Mouse (Mus musculus) limb, embryonic 13.5 days (tissue): Measurements from ENCODE around the gene Ggact. TPM values are rescaled to one million over a fixed set of nuclear protein-coding genes. Genes with fewer than 3 reads are reported as not detected.

Source experiments
- ATAC-seq: fragments of 200-750 bp; cut with Nextera tagmentation; 2 replicates; pipeline ENCODE4 v1.8.0; 2017; ENCODE audit warnings: low read depth, moderate number of reproducible peaks, moderate TSS enrichment; ENCODE audit not compliant: low FRiP score
- H3K27ac ChIP-seq: fragments of 300-500 bp; sonication (generic); 2 replicates; pipeline ENCODE4 v1.5.1; 2015; ENCODE audit warnings: inconsistent platforms, mild to moderate bottlenecking, moderate library complexity
- H3K27me3 ChIP-seq: fragments of 300-500 bp; sonication (generic); 2 replicates; pipeline ENCODE4 v1.6.1; 2015; ENCODE audit warnings: mild to moderate bottlenecking, inconsistent platforms
- H3K36me3 ChIP-seq: fragments of 300-500 bp; sonication (generic); 2 replicates; pipeline ENCODE4 v1.6.1; 2015; ENCODE audit warnings: inconsistent platforms, mild to moderate bottlenecking, moderate library complexity
- H3K4me1 ChIP-seq: fragments of 300-500 bp; sonication (generic); 2 replicates; pipeline ENCODE4 v1.6.1; 2015; ENCODE audit warnings: inconsistent platforms
- H3K4me2 ChIP-seq: fragments of 300-500 bp; sonication (generic); replicated peaks from 2 replicates; pipeline ENCODE4 v1.6.1; 2015; ENCODE audit warnings: inconsistent platforms, mild to moderate bottlenecking, moderate library complexity
- H3K4me3 ChIP-seq: fragments of 300-500 bp; sonication (generic); 2 replicates; pipeline ENCODE4 v1.5.1; 2015; ENCODE audit warnings: moderate library complexity, mild to moderate bottlenecking, inconsistent platforms
- H3K9ac ChIP-seq: fragments of 300-500 bp; sonication (generic); 2 replicates; pipeline ENCODE4 v1.6.1; 2015; ENCODE audit warnings: mild to moderate bottlenecking, inconsistent platforms
- H3K9me3 ChIP-seq: fragments of 300-500 bp; sonication (generic); 2 replicates; pipeline ENCODE4 v1.6.1; 2016; ENCODE audit warnings: inconsistent platforms
- WGBS: fragments of 180-500 bp; shearing (Covaris S2); methylation state at CpG from one replicate; pipeline ENCODE4 v1.1.7; 2015; 5-methylcytosine and 5-hydroxymethylcytosine counted together
- polyA plus RNA-seq: library from polyadenylated mRNA; unstranded; fragments of >200 nt; fragmentation: Nextera tagmentation; extraction: Ambion mirVana; gene quantifications from 2 replicates; pipeline ENCODE4 v1.2.1, GENCODE M21; 2015

Gene Ggact
- polyA plus RNA-seq, 1 experiment from 2014 or later: 10.7 TPM

- no peak overlapping the region for H3K4me2 ChIP-seq
- 0 out of 2 replicates have a peak, but pooled peaks cover 7% of the 10 kb centered on the region for H3K9me3 ChIP-seq
- 27% methylated on average over 4 of the region's 4 CpGs for WGBS
- no peak overlapping the region for H3K27ac ChIP-seq
- H3K4me3 ChIP-seq: no peak overlapping the region
- ATAC-seq: no peak
- no peak overlapping the region for H3K9ac ChIP-seq
- no peaks in the 10 kb centered on the region for H3K36me3 ChIP-seq
- no peaks in the 10 kb centered on the region; the same call in 1 of the 2 replicates for H3K27me3 ChIP-seq
- H3K4me1 ChIP-seq: no peaks in the 10 kb centered on the region
Measured at GRCm38 (mm10) chr14:122862623-122863022, 50.9 kb downstream of the Ggact start.

DNA sequence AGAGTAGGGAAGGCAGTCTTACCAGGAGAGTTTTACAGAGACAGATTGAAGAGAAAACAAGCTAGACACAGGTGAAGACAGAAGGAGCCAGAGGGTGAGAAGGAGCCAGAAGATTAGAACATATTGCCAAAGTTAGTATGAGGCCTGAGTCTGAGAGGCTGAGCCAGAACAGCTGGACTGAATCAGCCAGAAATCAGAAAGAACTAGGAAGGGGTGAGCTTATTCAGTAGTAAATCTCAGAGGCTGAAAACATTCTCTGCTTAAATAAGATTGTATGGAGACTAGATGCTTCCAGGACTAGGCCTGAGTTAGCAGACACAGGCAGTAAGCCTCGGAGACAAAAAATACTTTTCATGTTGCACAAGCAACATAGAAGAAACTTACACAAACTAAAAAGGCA lies 53.8 kb downstream of the Ggact start:
- Histone ChIP-seq H3K27me3 (peaks cover 4% of the 10 kb centered on the region; the same call in 1 of the 2 replicates), H3K4me1 (no peaks in the 10 kb centered on the region), H3K4me2 (no peak overlapping the region), H3K9ac (no peak overlapping the region), H3K36me3 (no peaks in the 10 kb centered on the region), H3K27ac (no peak overlapping the region), H3K4me3 (no peak overlapping the region), H3K9me3 (0 out of 2 replicates have a peak, but pooled peaks cover 7% of the 10 kb centered on the region)
- 58% methylated on average over 1 of the region's 1 CpGs for WGBS
- no peak for ATAC-seq

DNA sequence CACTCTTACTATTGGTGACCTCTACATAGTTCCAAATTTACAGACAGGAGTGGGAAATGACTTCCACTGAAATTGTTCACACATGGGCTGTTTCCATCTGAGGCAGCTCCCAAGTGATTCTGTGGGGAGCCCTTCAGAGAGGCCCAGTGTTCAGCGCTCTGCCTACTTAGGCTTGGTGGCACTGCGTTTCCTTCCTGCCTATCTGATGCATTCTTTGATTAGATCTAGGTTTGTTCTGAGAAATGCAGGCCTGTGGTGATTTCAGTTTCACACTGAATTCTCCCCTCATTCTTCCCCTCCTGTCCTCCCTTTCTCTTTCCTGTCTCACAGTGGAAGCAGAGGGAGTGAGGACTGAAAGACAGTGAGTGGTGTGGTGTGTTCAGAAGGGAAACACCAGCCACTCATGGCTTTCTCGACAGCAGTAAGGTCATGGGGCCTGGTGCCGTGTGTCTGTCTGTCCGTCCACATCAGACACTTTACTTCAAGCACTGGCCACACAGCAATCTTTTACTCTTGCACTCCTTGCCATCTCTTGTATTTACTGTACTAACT lies 61.0 kb downstream of the Ggact start:
- H3K9ac ChIP-seq: no peak overlapping the region
- H3K4me1 ChIP-seq: 0 out of 2 replicates have a peak, but pooled peaks cover 3% of the 10 kb centered on the region
- no peaks in the 10 kb centered on the region for H3K9me3 ChIP-seq
- no peaks in the 10 kb centered on the region for H3K36me3 ChIP-seq
- no peak overlapping the region for H3K4me3 ChIP-seq
- no peak for ATAC-seq
- H3K4me2 ChIP-seq: no peak overlapping the region
- H3K27ac ChIP-seq: no peak overlapping the region
- 0 out of 2 replicates have a peak, but pooled peaks cover 4% of the 10 kb centered on the region for H3K27me3 ChIP-seq
- 81% methylated on average over 5 of the region's 5 CpGs for WGBS

DNA sequence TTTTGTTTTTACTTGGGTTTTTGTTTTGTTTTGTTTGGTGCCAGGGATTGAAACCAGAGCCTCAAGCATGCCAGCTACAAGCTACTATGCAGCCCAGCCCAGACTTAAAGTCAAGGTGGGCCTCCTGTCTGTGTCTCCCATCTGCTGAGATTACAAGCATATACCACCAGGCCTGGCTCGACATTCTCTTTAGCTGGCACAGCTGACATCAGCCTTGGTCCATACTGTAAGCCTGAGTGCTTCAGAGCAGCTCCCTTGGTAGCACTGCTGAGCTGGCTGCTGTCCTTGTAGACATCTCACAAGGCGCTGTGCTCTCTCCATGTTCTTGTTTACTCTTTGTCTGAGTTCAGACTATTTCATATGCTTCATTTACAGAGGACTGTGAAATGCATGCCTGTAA lies 76.5 kb downstream of the Ggact start:
- no peaks in the 10 kb centered on the region for H3K9me3 ChIP-seq
- H3K4me1 ChIP-seq: peaks cover 9% of the 10 kb centered on the region
- H3K4me3 ChIP-seq: no peak overlapping the region
- H3K9ac ChIP-seq: no peak overlapping the region
- H3K27me3 ChIP-seq: no peaks in the 10 kb centered on the region
- no peak for ATAC-seq
- H3K27ac ChIP-seq: no peak overlapping the region
- H3K36me3 ChIP-seq: no peaks in the 10 kb centered on the region
- H3K4me2 ChIP-seq: no peak overlapping the region
- 53% methylated on average over 2 of the region's 2 CpGs for WGBS

DNA sequence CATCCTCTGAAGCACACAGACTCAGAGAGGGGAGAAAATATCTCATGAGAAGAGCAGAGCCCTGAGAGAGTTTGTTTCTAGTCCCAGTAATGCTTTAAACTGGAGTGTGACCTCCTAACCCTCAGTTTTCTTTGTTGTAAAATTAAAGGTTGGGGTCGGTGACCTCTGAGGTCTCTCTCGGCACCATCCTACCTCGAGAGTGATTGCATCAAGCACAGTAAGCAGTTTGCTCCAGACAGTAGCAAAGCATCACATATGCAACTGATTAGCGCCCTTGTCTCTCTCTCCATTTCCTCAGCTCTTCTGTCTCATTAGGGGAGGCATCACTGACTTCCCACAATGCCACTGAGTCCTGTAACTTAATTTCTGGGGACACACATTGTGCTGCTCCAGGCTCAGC lies 77.3 kb downstream of the Ggact start:
- no peak overlapping the region for H3K4me2 ChIP-seq
- H3K27me3 ChIP-seq: no peaks in the 10 kb centered on the region
- 13% methylated on average over 4 of the region's 4 CpGs for WGBS
- H3K9me3 ChIP-seq: no peaks in the 10 kb centered on the region
- no peaks in the 10 kb centered on the region for H3K36me3 ChIP-seq
- no peak overlapping the region for H3K4me3 ChIP-seq
- H3K27ac ChIP-seq: no peak overlapping the region
- no peak overlapping the region for H3K9ac ChIP-seq
- ATAC-seq: no peak
- H3K4me1 ChIP-seq: peaks cover 9% of the 10 kb centered on the region

DNA sequence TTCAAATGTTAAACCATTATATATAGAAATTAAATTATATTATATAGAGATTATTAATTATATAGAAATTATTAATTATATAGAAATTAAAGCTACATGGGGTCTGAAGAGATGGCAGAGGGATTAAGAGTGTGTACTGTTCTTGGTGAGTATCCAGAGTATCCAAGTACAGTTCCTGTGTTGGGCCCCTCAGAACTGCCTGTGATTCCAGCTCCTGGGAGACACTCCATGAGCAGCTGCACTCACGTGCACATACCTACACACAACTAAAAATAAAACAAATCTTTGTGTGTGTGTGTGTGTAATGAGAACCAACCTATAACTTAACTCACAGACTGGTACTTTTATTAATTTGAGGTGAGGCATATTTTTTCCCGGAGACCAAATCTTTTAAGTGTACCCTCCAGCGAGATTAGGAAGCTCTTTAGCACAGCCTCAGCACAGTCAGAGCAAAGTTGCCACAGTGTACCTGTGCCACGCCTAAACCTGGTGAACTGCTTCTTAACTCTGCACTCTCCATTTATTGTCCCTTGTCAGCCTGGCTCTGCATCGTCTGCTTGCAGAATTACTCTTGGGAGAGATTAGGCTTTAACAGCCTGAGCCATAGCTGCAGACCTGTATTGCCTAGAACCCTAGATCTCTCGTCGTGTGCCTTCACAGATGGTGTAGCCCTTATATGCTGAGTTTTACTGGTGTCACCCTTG lies 77.9 kb downstream of the Ggact start:
- H3K36me3 ChIP-seq: no peaks in the 10 kb centered on the region
- no peaks in the 10 kb centered on the region for H3K9me3 ChIP-seq
- no peak overlapping the region for H3K4me3 ChIP-seq
- no peak overlapping the region for H3K4me2 ChIP-seq
- peaks cover 9% of the 10 kb centered on the region for H3K4me1 ChIP-seq
- 0 out of 2 replicates have a peak, but pooled peaks have one; percentile 19 for ATAC-seq
- H3K27ac ChIP-seq: no peak overlapping the region
- 25% methylated on average over 7 of the region's 7 CpGs for WGBS
- H3K27me3 ChIP-seq: no peaks in the 10 kb centered on the region
- H3K9ac ChIP-seq: no peak overlapping the region

- Histone ChIP-seq H3K4me1 (peaks cover 9% of the 10 kb centered on the region), H3K4me3 (no peak overlapping the region), H3K36me3 (no peaks in the 10 kb centered on the region), H3K27ac (no peak overlapping the region), H3K27me3 (no peaks in the 10 kb centered on the region), H3K9me3 (no peaks in the 10 kb centered on the region), H3K9ac (no peak overlapping the region), H3K4me2 (no peak overlapping the region)
- WGBS: 82% methylated on average over 1 of the region's 1 CpGs
- ATAC-seq: no peak
Measured at GRCm38 (mm10) chr14:122834753-122835152, 78.8 kb downstream of the Ggact start.

- Histone ChIP-seq H3K27ac (no peak overlapping the region), H3K4me3 (no peak overlapping the region), H3K4me1 (peaks cover 9% of the 10 kb centered on the region), H3K36me3 (no peaks in the 10 kb centered on the region), H3K4me2 (no peak overlapping the region), H3K9me3 (no peaks in the 10 kb centered on the region), H3K9ac (no peak overlapping the region), H3K27me3 (no peaks in the 10 kb centered on the region)
- ATAC-seq: no peak
- WGBS: 94% methylated on average over 3 of the region's 3 CpGs
Measured at GRCm38 (mm10) chr14:122833666-122834065, 79.9 kb downstream of the Ggact start.

GRCm38 (mm10) chr14:122830433-122830832 lies 83.1 kb downstream of the Ggact start:
- Histone ChIP-seq H3K27me3 (no peaks in the 10 kb centered on the region), H3K4me3 (no peak overlapping the region), H3K4me2 (no peak overlapping the region), H3K4me1 (no peaks in the 10 kb centered on the region), H3K36me3 (no peaks in the 10 kb centered on the region), H3K9ac (no peak overlapping the region), H3K9me3 (no peaks in the 10 kb centered on the region), H3K27ac (no peak overlapping the region)
- no peak for ATAC-seq
- WGBS: 94% methylated on average over 1 of the region's 1 CpGs

- H3K9ac ChIP-seq: no peak overlapping the region
- H3K27me3 ChIP-seq: no peaks in the 10 kb centered on the region
- H3K4me3 ChIP-seq: no peak overlapping the region
- no peaks in the 10 kb centered on the region for H3K9me3 ChIP-seq
- 93% methylated on average over 2 of the region's 2 CpGs for WGBS
- no peaks in the 10 kb centered on the region for H3K36me3 ChIP-seq
- H3K4me2 ChIP-seq: no peak overlapping the region
- H3K27ac ChIP-seq: no peak overlapping the region
- H3K4me1 ChIP-seq: no peaks in the 10 kb centered on the region
- ATAC-seq: no peak
Measured at GRCm38 (mm10) chr14:122825464-122825863, 88.1 kb downstream of the Ggact start.

DNA sequence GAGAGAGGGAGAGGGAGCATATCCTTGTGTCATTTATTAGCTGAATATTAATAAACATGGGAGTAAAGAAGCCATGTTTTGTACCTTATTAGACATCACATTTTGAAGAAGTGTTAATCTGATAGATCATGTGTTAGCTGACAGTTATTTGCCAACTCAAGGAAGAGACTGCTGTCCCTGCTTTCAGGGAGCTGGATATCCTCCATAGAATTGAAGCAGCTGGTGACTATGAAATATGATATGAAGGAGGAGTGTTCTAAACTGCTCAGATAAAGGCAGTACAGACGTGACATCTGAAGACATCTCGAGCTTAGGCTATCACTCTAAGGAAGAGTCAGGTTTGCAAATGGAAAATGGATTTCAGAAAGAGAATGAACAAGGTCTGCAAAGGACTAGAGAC lies 89.8 kb downstream of the Ggact start:
- Histone ChIP-seq H3K9me3 (no peaks in the 10 kb centered on the region), H3K27ac (no peak overlapping the region), H3K4me2 (no peak overlapping the region), H3K4me1 (no peaks in the 10 kb centered on the region), H3K9ac (no peak overlapping the region), H3K27me3 (no peaks in the 10 kb centered on the region), H3K36me3 (no peaks in the 10 kb centered on the region), H3K4me3 (no peak overlapping the region)
- no peak for ATAC-seq
- 60% methylated on average over 2 of the region's 2 CpGs for WGBS

DNA sequence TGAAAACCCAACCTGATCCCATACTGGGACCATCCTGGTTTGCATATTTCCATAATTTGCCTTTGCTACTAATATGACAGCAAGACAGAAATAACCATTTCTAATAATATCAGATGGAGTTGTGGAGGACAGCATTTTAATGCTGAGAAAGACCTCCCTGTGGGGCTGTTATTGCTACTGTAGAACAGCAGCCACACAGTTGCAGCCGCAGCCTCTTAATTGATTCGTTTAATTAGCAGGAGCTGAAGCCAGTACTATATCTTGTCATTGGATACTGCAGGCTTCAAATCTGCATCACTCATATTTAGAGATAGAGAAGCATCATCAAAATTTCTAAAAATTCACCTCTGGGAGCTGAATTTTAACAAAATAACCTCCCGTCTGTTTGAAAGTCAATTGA lies 92.6 kb downstream of the Ggact start:
- Histone ChIP-seq H3K9ac (no peak overlapping the region), H3K9me3 (no peaks in the 10 kb centered on the region), H3K4me3 (no peak overlapping the region), H3K27ac (no peak overlapping the region), H3K27me3 (no peaks in the 10 kb centered on the region), H3K4me1 (no peaks in the 10 kb centered on the region), H3K4me2 (no peak overlapping the region), H3K36me3 (no peaks in the 10 kb centered on the region)
- ATAC-seq: no peak
- WGBS: 72% methylated on average over 3 of the region's 3 CpGs

DNA sequence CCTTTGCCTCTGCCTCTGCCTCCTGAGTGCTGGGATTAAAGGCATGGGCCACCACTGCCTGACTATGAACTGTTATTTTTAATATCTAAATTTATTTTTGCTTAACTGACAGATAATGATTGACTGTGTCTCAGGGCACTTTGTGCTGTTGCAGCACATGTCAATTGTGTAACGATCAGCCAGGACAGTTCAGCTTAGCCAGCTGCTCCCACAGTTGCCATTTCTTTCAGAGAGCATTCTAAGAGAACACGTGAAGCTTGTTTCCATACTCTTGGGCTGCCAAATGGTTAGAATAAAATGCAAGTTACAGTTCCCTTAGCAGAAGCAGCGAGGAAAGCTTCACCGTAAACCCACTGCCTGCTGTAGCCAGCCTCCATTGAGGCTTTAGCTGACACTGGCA lies 113.3 kb downstream of the Ggact start:
- 81% methylated on average over 4 of the region's 4 CpGs for WGBS
- ATAC-seq: no peak
- Histone ChIP-seq H3K9me3 (no peaks in the 10 kb centered on the region), H3K27ac (no peak overlapping the region), H3K27me3 (no peaks in the 10 kb centered on the region), H3K4me1 (no peaks in the 10 kb centered on the region), H3K36me3 (no peaks in the 10 kb centered on the region), H3K9ac (no peak overlapping the region), H3K4me2 (no peak overlapping the region), H3K4me3 (no peak overlapping the region)
